Mouse (Mus musculus) ES-CJ7 (cell line): Measurements from ENCODE around the gene Ubqln4.

ENCODE experiments used
- DNase-seq: peaks from one replicate; pipeline ENCODE4 v3.0.0; 2011; ENCODE audit warnings: low read depth, low spot score

The Ubqln4 gene

DNA sequence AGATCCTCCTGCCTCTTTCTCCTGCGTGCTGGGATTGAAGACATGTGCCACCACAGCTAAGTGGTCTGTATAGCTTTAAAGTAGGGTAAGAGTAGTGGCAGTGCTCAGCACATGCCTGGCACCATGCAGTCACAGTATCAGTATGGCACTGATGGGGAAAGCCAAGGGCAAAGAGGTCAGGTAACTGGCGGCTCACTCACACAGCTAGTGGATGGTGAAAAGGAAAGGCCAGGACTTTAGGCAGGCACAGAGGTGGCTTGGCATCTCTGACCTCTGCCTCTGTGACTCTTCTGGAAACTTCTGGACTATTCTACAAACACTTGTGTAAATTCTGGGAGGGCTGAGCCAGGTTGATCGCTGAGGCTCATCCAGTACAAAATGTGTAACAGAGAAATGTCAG lies 12.6 kb downstream of the Ubqln4 start:
- no peak for DNase-seq

DNA sequence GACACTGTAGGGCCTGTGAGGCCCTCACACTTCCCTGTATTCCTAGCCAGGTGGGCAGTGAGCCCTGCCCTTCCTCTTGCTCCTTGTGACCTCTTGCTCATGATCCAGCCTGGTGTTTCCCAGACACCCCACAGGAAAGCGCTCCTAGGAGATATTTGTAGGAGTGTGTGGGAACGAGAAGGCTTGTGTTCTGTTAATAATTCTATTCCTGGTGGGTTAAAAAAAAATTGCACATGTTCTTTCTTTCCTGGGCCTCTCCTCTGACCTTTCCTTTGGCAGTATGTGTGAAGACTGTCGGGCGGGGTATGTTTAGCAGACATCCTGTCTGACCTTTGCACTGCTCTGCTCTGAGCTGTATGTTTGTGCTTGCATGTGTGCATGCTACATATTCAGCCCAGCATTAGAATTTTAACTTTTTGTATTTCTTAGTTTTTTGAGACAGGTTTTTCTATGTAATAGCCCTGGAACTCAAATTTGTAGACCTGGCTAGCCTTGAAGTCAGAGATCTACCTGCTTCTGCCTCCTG lies 13.0 kb downstream of the Ubqln4 start:
- no peak for DNase-seq

DNA sequence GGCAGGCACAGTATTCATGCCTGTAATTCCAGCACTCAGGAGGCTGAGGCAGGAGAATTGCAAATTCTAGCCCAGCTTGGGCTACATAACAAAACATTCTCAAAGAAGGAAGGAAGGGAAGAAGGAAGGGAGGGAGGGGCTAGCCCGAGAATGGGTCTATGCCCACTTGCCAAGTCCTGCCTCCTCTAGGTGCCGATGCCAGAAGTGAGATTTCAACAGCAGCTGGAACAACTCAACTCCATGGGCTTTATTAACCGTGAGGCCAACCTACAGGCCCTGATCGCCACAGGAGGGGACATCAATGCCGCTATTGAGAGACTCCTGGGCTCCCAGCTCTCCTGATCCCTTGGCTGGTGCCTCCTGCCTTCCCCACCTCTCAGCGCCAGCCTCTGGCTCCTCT lies 14.3 kb downstream of the Ubqln4 start:
- DNase-seq: peak; percentile 69

DNA sequence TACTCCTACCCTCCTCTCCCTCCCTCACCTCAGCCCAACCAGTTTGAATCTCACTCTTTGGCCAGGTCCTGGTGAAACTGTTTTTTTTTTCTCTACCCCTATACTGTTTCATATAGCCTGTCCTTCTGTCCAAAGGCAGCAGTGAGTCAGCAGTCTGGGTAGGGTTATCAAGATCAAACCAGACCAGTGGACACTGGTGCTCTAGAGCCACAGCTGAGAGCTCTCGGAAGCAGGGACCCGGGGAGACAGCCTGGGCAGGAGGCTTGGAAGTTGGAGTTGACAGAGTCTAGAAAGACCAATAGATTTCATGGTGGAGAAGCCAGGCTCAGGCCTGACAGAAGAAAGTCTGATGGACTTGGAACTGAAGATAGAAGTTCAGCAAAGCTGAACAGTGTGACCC lies 15.1 kb downstream of the Ubqln4 start:
- DNase-seq: no peak

DNA sequence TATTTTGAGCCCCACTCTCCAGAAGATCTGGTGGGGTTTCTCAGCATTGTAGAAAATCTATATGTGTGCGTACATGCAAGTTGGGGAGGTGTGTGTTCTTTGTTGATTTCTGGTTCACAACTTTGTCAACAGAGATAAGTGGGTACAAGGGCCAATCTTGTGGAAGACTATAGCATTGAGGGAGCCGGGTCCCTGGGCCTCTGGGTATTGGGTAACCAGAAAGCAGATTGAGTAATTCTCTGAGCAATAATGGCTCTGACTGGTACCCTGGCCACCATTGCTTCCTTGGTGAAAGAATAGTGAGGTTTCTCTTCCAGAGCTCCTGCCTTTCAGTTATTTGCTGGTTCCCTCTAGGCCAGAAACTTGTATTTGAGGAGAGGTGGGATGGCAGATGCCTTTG lies 15.5 kb downstream of the Ubqln4 start:
- no peak for DNase-seq

DNA sequence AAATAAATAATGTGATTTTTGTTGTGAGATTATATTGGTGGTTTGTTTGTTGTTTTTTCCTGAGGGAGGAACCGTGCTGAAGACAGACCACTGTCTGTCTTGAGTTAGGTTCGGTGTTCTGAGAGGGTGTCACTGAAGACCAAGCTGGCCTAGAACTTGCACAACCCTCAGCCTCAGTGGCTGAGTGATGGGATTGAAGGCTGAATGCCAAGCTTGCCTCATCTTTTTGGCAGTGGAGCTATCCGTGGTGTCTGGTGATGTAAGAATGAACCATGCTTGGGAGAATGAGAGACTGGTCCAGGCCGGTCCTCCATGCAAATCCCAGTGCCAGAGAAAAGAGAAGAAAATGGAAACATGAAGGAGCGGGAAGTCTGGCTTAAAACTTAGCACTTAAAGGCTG lies 16.1 kb downstream of the Ubqln4 start:
- peak; percentile 69 for DNase-seq

DNA sequence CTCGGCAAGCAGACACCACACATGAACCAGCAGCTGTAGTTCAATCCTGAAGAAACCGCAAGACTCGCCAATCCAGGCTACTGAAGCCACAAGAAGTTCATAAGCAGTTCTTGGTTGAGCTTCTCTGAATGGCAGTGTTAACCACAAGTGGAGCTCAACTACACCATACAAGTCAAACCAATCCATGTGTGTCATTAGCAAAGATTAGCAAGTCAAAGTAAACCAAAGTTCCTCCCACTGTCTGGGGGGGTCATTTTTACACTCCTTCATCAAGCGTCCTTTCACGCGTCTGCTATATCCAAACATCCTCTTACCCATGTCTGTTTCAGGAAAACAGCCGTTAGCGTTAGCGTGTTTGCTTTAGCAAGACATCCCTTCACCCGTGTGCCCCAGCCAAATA lies 16.8 kb downstream of the Ubqln4 start:
- DNase-seq: peak; percentile 64

DNA sequence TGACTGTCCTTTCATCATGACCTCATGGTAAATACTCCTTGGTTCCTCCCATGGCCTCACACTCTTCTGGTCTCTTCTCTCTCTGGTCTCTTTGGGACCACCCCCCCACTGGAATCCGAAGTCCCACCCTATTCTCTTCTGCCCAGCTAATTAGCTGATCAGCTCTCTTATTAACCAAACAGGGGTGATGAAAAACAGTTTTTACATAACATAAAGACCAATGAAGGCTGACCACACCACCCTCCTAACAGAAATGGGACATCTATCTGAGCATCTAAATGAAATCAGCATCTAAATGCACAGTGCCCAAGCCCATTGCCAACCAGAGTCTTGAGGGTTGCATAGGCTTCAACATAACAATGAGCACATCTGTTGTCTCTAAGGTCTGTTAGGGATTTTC lies 18.3 kb downstream of the Ubqln4 start:
- DNase-seq: peak; percentile 100

DNA sequence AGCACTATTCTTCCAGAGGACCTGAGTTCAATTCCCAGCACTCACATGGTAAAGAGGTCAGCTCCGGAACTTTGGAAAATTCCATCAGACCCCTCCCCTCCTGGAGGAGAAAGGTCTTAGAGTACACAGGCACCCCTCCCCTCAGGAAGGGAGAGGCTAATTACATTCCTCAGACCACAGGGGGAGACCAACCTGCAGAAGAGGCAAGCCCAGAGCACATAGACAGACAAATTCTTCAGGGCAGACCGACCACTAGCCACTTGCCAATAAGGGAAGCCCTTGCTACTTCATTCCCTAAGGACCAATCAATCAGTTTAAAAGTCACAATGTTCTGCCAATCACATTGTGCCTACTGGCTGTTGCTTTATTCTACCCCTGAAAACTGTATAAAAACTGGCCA lies 19.3 kb downstream of the Ubqln4 start:
- peak; percentile 99 for DNase-seq

DNA sequence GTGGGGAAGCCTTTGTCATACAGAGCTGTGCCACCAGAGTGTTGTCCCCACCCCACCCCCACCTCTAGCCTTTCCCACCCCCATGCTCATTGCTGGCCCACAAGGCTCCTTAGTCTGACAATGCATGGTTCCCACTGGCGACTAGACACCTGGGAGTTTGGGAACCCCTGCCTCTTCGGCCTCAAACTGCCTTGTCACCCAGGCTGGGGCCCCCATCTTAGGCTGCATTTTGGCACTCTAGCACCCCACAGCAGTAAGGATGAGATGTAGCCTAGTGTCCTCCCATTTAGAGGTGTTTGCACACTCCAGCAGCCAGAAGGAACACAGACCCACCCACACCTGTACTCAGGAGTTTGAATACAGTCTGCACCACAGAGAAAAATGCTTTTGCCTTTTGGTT lies 20.3 kb downstream of the Ubqln4 start:
- peak; percentile 66 for DNase-seq

DNA sequence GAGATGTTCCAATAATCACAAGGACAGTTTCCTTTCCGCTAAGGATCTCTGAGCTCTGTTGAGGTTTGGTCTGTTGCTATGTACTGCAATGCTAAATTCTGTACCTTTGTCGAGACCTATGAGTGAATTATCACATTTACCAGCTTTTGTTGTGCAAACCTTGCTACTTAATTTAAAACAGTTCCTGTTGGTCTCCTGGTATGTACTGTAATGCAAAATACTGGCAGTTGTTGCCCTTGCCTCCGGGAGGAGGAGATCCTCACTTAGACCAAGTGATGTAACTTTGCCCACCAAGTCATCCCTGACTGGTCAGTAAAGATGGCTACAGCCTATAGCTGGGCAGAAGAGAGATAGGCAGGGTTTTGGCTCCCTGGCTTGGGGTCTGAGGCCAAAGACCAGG lies 22.0 kb downstream of the Ubqln4 start, which contains the start of gene Ssr2:
Gene Ssr2, plus strand, starts transcription at position 337 of the 400 bp plus-strand sequence.
- DNase-seq: peak; percentile 97

DNA sequence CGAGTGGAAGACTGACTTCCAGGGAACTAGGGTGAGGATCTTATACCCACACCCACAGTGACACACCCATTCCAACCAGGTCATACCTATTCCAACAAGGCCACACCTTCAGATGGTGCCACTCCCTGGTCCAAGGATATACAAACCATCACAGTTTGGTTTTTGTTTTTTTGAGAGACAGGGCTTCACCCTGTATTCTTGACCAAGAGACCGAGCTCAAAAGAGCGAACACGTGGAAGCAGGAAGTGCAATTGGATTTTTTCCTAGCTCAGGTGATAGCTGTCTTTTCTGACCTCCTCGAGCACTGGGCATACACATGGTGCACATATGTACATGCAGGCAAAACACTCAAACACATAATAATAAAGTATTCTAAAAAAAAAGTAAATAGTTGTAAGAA lies 24.3 kb downstream of the Ubqln4 start:
- peak; percentile 75 for DNase-seq

DNA sequence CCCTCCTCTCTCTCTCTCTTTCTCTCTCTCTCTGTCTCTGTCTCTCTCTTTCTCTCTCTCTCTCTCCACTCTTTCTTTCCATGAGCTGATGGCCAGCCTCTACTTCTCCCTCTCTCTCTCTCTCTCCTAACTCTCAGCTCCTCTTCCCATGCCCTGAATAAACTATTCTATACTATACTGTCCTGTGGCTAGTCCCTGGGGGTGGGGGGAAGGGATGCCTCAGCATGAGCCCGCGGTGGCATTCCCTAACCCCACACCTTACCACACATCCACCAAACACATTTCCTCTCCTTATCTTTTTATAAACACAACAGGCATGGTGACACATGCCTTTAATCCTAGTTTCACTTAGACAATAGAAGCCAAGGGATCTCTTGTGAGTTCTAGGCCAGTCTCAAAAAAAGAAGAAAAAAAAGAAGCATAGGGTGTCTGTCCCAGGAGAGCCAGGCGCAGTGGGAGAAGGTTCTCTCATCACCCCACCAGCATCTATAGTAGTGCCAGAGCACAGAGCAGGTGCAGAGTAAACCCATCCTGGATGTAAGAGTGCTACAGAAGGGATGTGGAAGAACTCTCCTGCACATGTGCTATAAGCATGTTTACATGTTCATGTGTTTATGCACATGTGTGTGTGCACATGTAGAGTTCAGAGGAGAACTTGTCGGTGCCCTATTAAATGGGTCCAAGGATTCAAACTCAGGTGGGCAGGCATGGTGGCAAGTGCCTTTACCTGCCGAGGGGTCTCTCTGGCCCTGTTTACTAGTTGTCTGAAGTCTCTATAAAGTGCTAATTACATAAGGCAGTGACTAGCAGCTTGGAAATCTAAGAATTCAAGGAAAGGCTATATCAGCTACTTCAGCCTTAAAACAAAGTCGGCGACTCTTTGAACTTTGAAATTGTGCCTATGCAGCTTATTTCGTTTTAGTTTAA lies 25.2 kb downstream of the Ubqln4 start:
- no peak for DNase-seq

DNA sequence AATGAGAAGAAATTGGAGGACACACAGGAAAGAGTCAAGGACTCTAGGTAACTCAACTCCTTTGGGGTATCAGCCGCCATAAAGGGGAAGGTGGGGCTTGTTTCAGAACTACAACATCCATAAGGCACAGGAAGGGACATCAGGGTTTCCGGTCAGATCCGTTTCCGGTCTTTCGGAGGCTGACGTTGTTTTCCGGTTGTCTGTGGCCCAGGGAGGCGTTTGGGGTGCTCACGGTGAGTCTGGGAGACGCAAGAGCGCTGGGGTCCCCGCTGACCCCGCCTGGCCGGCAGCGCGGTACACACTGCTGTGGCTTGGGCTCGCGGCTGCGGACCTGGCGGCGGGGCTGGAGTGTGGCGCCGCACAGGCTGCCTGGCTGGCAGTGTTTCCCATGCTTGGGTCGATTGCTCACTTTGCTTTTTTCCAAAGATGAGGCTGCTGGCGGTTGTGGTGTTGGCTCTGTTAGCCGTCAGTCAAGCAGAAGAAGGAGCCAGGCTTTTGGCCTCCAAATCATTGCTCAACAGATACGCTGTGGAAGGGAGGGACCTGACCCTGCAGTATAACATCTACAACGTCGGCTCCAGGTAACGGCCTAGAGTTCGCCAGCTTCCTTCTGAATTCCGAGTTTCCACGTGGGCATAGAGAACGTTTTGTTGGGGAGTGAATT lies 26.0 kb downstream of the Ubqln4 start:
- peak; percentile 88 for DNase-seq

DNA sequence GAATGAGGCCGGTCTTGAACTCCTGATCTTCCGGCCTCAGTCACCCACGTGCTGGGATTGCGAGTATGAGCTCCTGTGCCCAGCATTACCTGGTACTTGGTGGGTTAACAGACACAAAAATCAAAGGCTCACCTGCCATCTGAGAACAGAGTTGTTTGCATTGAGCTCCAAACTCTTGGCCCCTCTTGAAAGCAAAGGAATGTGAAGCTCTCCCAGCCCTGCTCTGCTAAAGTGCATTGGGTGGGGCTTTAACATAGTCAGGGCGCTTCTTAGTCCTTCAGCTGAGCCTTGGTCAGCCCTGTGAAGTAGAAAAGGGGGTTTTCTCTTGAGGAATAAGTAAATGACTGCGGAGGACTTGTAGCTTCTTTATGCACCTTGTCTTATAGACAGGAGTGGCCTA lies 32.2 kb downstream of the Ubqln4 start:
- DNase-seq: peak; percentile 65

DNA sequence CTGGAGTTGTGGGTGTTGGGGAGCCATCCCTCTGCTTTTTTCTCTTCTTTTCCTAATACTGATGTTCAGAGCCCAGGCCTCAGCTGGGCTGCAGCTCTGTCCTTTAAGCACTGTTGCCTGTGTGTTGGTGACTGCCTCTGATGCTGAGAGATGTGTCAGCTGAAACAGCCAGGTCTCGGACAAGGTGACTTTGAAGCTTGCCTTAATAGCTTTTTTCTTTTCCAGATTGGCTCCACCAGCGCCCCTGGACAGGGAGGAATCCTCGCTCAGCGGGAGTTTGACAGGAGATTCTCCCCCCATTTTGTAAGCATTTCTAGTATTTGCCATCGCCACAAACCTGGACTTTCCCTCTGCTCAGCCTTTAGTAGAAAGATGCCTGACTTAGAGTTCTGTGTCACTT lies 33.1 kb downstream of the Ubqln4 start:
- peak; percentile 77 for DNase-seq

DNA sequence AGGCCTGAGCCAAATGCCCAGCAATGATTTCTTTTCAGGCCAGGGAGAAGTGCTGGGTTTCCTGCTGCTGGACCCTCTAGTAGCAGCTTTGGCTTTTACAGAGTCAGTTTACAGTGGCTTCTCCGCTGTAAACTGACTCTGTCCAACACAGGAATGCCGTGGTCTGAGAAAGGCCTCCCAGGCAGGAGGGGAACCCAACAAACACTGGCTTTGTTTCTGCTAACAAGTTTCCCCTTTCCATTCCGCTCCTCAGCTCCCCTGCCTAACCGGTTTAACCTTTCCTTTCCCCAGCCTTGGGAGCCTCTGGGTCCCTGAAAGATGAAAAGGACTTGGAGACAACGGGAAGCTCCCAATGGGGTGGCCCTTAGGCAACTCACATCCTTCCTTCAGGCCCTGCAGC lies 36.7 kb downstream of the Ubqln4 start:
- no peak for DNase-seq

DNA sequence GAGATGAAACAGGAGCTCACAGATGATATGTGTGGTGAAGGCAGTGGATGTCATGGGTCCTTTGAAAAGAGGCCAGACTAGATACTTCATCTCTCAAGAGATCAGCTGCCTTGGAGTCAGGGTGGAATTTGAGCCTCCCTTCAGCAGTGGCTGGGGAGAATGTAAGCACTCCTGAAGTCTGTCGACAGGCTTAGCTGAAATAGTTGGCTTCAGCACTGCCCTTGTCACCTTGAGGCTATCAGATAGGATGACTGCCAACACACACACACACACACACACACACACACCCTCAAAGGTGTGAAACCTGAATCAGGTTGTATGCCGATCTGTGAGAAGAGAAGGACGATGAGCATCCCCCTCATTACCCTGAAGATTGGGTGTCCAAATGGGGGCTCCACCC lies 37.5 kb downstream of the Ubqln4 start:
- no peak for DNase-seq

DNA sequence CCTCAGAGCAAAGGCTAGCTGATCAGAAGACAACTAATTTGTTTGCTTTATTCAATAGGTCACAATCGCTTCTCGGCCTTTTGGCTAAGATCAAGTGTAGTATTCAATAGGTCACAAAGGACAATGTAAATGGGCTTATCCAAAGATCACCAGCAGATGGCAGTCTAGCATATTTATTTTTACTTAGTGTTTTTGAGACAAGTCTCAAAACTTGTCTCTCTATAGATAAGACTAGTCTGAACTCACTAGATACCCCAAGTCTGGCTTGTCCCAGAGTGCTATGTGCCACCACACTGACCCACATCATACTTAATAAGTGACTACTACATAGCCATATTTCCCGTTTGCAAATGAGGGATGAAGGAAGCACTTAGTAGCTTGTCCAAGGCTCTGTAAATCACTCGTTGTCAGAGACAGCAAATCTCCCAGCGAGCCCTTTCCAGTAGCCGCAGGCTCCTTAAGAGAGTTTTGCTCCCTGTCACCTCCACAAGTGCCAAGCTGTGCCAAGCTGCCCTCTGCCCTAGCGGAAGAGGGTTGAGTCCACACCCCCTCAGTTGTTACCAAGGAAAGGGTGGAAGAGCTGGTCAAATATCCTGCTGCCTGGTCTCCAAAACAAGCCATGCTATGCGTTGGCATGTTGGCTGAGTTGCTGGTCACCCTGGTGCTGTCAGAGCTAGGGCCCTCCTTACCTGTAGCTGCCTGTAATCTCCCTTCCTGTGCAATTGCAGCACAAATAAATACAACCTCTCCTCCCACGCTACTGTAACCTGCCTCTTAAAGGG lies 38.6 kb downstream of the Ubqln4 start:
- DNase-seq: peak; percentile 82

DNA sequence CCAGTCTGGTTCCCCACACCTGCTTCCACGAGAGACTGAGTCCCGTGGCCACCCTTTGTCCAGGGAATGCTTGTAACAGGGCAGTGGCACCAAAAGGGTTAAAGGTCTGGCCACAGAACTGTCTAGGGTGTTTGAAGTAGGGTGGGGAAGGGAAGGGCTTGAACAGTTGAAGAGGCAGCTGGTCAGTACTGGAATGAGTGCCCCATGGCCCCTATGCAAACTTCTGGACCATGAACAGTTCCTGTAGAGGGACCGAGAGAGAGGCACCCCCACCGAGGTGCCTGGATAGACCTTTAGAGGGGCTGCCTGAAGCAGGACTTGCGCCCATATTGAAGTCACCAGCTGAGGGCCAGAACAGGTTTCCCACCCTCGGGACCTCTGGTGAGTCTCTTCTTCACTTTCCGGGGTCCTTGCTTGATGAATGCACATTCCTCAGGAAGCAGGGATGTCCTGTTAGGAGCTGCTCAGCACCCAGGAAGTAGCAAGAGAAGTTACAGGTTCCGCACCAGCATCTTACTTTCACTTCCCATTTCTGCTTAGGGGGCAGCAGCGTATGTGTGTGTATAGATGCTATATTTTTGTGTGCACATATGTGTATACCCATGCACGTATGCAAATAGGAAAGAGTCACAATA lies 39.5 kb downstream of the Ubqln4 start:
- no peak for DNase-seq

DNA sequence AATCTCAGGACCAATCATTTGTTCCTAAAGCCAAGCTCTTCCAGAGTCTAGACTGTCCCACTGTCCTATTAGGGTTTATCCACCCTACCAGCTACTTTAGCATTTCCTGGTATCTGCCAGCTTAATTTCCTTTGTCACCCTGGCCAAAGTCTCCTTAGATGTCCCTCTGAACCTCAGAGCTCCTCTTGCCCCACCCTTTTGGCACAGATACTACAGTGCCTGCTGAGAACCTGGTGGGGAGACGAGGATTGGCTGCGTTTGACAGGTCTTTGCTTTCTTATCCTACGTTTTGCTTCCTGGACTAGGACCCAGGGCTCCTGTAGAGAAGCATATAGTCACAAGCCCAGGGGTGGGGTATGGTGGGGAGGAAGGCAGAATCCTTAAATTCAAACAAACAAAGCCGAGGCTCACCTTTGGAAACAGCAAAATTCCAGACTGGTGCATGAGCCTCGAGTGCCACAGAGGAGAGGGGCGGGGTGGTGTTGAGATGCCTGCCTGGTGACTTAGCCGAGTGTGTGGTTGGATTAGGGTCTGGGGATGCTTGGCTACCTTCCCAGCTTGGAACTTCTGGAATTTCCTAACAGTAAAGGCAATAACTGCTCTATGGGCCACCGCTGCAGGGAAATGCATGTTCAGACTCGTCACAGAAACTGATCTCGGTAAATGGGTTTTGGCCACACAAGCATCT lies 40.5 kb downstream of the Ubqln4 start:
- DNase-seq: no peak
